Mouse (Mus musculus) cerebellum, adult 2 months (tissue): Measurements from ENCODE around the gene Nup133. TPM values are rescaled to one million over a fixed set of nuclear protein-coding genes. Genes with fewer than 3 reads are reported as not detected.
A peak's percentile ranks its signal among the peaks of the same experiment; 100 is the strongest.

Experiments
- DNase-seq, 2 experiments: peaks; one replicate each; pipeline ENCODE4 v3.0.0; 2021
- H3K27ac ChIP-seq: fragments of 200-500 bp; 2 replicates; pipeline ENCODE4 v1.5.1; 2012; ENCODE audit warnings: low read length, control low read depth, inconsistent platforms; ENCODE audit not compliant: insufficient read depth
- H3K27me3 ChIP-seq: fragments of 200-500 bp; 2 replicates; pipeline ENCODE4 v1.6.1; 2012; ENCODE audit warnings: inconsistent platforms, mild to moderate bottlenecking, low read length, moderate library complexity; ENCODE audit not compliant: control insufficient read depth, insufficient read depth
- H3K4me1 ChIP-seq: fragments of 200-500 bp; 2 replicates; pipeline ENCODE4 v1.6.1; 2011; ENCODE audit warnings: low read length; ENCODE audit not compliant: control insufficient read depth, insufficient read depth
- H3K4me3 ChIP-seq: fragments of 200-500 bp; replicated peaks from 2 replicates; pipeline ENCODE3; 2011; ENCODE audit warnings: mild to moderate bottlenecking, low read depth, low read length, control low read depth; ENCODE audit not compliant: insufficient read depth
- CTCF ChIP-seq: fragments of 200-500 bp; IDR thresholded peaks from 2 replicates; pipeline ENCODE4 v1.5.1; 2011; ENCODE audit warnings: low read depth, mild to moderate bottlenecking, control low read depth, low read length, moderate library complexity, borderline replicate concordance; ENCODE audit not compliant: insufficient read depth
- POLR2A ChIP-seq: fragments of 200-500 bp; IDR thresholded peaks from 2 replicates; pipeline ENCODE4 v1.6.1; 2011; ENCODE audit warnings: low read length, control low read depth, borderline replicate concordance; ENCODE audit not compliant: insufficient read depth
- whole genome bisulfite sequencing: fragments of 180-500 bp; shearing (Covaris S2); methylation state at CpG from one replicate; pipeline ENCODE4 v1.1.7; 2018; 5-methylcytosine and 5-hydroxymethylcytosine counted together
- polyA plus RNA-seq: library from polyadenylated mRNA; depleted of rRNA; stranded (reverse); fragments of >200 nt; gene quantifications from 2 replicates; pipeline ENCODE4 v1.2.3, GENCODE M21; 2012

The Nup133 gene
- polyA plus RNA-seq, 1 experiment, result 21.8 TPM

- 34% methylated on average over 10 of the region's 10 CpGs for WGBS
- Histone ChIP-seq H3K27ac (no peak overlapping the region), H3K27me3 (no peaks in the 10 kb centered on the region), H3K4me1 (peaks cover 3% of the 10 kb centered on the region; the same call in 1 of the 2 replicates), H3K4me3 (peak overlapping the region; percentile 80)
- peak; percentile 57 to 67 for DNase-seq
- TF ChIP-seq CTCF, result peak; percentile 73
- TF ChIP-seq POLR2A, result no peak
Observed at GRCm38 (mm10) chr8:123950077-123950802, 1.2 kb upstream of the Nup133 start.

- DNase-seq, result no peak
- Histone ChIP-seq H3K4me1 (peaks cover 3% of the 10 kb centered on the region; the same call in 1 of the 2 replicates), H3K4me3 (peak overlapping the region; percentile 80), H3K27me3 (no peaks in the 10 kb centered on the region), H3K27ac (peak overlapping the region; percentile 75)
- WGBS, result 3% methylated on average over 10 of the region's 10 CpGs
- TF ChIP-seq POLR2A (no peak), CTCF (no peak)
Observed at GRCm38 (mm10) chr8:123949686-123949986, 571 bp upstream of the Nup133 start.

- no peak overlapping the region for H3K27ac ChIP-seq
- DNase-seq, result no peak
- WGBS, result 94% methylated on average over 7 of the region's 7 CpGs
- no peaks in the 10 kb centered on the region for H3K27me3 ChIP-seq
- H3K4me1 ChIP-seq, result no peaks in the 10 kb centered on the region
- no peak for TF ChIP-seq CTCF
- no peak for TF ChIP-seq POLR2A
- no peak overlapping the region for H3K4me3 ChIP-seq
Observed at GRCm38 (mm10) chr8:123929026-123929425, 20.0 kb downstream of the Nup133 start.

- no peak for DNase-seq
- 81% methylated on average over 3 of the region's 3 CpGs for WGBS
- Histone ChIP-seq H3K4me3 (no peak overlapping the region), H3K27me3 (no peaks in the 10 kb centered on the region), H3K4me1 (no peaks in the 10 kb centered on the region), H3K27ac (no peak overlapping the region)
- TF ChIP-seq POLR2A (no peak), CTCF (no peak)
Observed at GRCm38 (mm10) chr8:123925671-123926070, 23.4 kb downstream of the Nup133 start.

GRCm38 (mm10) chr8:123924719-123925118 is 24.3 kb downstream of the Nup133 start:
- Histone ChIP-seq H3K4me1 (no peaks in the 10 kb centered on the region), H3K4me3 (no peak overlapping the region), H3K27ac (no peak overlapping the region), H3K27me3 (no peaks in the 10 kb centered on the region)
- peak; percentile 84 to 88 for DNase-seq
- TF ChIP-seq CTCF, result peak; percentile 97
- TF ChIP-seq POLR2A, result no peak
- 1% methylated on average over 2 of the region's 2 CpGs for WGBS

- no peaks in the 10 kb centered on the region for H3K27me3 ChIP-seq
- TF ChIP-seq POLR2A (no peak), CTCF (no peak)
Observed at GRCm38 (mm10) chr8:123914635-123915034, 34.4 kb downstream of the Nup133 start.

GRCm38 (mm10) chr8:123912265-123912664 is 36.8 kb downstream of the Nup133 start:
- H3K27ac ChIP-seq, result no peak overlapping the region
- 90% methylated on average over 4 of the region's 4 CpGs for WGBS
- H3K27me3 ChIP-seq, result no peaks in the 10 kb centered on the region
- H3K4me1 ChIP-seq, result no peaks in the 10 kb centered on the region
- TF ChIP-seq CTCF, result no peak
- no peak for TF ChIP-seq POLR2A
- DNase-seq, result no peak
- H3K4me3 ChIP-seq, result no peak overlapping the region

More at GRCm38 (mm10) chr8:123914635-123915034, 34.4 kb downstream of the Nup133 start:
- no peak overlapping the region for H3K4me3 ChIP-seq
- WGBS, result 97% methylated on average over 3 of the region's 3 CpGs
- H3K27ac ChIP-seq, result no peak overlapping the region
- no peaks in the 10 kb centered on the region for H3K4me1 ChIP-seq
- no peak for DNase-seq

- Histone ChIP-seq H3K27me3 (no peaks in the 10 kb centered on the region), H3K4me1 (no peaks in the 10 kb centered on the region), H3K27ac (no peak overlapping the region), H3K4me3 (no peak overlapping the region)
- DNase-seq, result no peak
- TF ChIP-seq CTCF, result no peak
- TF ChIP-seq POLR2A, result no peak
- 87% methylated on average over 6 of the region's 6 CpGs for WGBS
Observed at GRCm38 (mm10) chr8:123907604-123908003, 41.5 kb downstream of the Nup133 start.
